Mouse (Mus musculus) right cerebral cortex, postnatal 14 days (tissue): ENCODE results near the gene Mpc1.
"Not testable (repeated sequence)": the region's sequence is repeated elsewhere in the genome, so short reads cannot be mapped to it uniquely, and the experiment has no call there.

Experiments used
- DNase-seq: peaks from one replicate; pipeline ENCODE4 v3.0.0; 2022

The Mpc1 gene

DNA sequence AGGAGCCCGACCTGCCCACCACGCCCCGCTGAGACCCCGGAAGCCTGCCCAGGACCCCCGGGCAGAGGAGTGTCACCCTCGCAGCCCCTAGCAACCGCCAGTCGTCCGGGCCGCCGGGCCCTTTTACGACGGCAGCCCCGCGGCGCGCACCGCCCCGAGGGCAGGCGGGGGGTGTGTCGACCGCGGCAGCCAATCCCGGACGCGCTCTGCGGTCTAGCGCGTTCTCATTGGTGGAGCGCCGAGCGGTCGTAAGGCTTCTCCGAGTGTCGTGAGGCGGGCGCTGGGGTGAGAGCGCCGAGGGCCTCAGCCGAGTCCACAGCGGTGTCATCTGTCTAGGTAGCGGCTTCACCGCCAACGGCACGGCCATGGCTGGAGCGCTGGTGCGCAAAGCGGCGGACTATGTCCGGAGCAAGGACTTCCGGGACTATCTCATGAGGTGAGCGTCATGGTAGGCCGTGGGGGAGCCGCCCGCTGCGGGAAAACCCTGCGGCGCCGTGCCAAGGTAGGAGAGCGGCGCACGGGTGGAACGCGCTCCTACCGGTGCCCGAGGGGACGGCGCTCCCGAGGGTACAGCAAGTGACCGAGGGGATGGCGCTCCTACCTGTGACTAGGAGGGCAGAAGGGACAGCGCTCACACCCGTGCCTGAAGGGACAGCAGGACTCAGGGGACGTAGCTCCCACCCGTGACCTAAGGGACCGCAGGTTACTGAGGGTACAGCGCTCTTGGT lies 986 bp downstream of the Mpc1 start:
- peak; percentile 97 for DNase-seq

DNA sequence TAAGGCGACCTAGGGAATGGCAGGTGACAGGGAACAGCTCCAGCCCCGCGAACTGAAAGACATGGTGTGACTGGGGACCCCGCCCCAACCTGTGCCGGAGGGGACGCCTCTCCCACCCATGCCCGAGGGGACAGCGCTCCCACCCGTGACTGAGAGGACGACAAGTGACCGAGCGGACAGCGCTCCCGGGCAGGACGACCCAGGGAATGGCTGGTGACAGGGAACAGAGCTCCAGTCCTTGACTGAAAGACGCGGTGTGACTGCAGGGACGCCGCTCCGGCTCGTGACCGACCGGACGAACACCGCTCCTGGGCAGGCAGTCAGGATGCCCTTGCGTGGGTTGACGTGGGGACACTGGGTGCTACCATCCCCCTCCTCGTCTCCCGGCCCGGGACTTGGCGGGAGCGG lies 1.6 kb downstream of the Mpc1 start:
- DNase-seq: peak; percentile 31

DNA sequence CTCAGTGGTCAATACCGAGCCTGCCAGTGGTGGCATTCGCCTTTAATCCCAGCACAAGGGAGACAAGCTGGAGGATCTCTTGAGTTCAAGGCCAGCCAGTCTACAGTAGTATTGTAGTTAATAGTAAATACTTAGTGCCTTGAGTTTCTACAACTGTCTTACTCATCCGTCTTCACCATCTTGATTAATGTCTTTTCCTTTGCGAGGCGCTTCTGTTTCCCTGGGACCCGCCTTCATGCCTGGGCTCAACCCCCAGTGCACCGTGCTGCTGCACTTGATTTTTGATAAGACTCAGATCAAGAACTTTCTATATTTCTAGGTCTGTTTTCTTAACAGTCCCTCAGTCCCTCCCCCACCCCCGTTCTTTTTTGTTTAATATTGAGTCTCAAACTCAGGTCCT lies 2.4 kb downstream of the Mpc1 start:
- DNase-seq: no peak

DNA sequence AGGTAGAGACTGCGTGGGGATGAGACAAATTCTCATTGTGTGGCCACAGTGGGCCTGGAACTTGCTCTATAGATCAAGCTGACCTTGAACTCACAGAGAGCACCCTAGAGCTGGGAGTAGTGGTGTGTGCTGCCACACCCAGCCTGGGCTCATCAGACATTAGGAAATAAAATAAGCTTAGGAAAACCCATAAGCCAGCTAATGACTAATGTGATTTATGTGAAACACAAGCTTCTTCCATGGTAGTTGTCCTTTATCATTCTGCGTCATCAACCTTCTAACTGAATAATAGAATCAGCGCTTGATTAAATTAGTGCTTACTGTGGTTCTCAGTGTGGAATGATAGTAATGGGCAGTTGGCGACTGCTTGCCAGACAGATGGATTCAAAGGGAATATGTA lies 4.3 kb downstream of the Mpc1 start:
- DNase-seq: no peak

DNA sequence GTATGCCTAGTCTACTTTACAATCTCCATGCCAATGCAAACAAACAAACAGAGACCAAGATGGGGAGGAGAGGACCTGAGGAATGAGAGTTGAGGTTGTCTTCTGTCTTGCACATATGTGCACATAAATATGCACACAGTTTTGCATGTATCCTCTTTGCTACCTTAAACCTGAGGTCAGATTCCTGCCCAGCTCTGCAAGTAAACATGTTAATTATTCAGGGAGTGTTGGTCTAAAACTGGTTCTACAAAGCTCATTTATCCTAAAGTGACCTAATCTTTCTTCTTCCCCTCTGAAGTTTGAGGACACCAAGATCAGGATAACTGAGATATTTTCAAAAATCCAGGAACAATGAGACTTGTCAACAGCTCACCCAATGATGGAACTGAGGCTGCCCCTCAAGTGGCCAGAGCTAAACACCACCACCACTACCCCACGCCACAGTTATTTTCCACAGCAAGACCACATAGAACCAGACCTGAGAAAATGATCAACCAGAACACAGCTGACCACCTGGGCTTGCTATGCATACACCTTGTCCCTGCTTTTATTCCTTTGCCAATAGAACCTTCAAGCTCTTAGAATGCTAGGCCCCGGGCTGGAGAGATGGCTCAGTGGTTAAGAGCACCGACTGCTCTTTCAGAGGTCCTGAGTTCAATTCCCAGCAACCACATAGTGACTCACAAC lies 7.4 kb downstream of the Mpc1 start:
- DNase-seq: no peak

DNA sequence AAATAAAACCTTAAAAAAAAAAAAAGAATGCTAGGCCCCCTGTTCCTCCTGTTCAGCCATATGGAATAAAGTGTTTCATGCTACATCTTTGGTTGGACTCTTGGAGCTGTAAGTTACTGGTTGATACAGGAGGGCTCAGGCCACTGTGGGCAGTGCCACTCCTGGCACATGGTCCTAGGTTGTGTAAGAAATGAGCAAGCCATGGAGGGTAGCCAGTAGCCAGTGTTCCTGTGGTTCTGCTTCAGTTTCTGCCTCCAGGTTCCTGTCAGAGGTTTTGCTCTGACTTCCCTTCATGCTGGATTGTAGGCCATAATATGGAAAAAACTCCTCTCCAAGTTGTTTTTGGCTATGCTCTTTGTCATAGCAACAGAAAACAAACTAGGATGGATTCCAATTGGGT lies 8.0 kb downstream of the Mpc1 start:
- no peak for DNase-seq

DNA sequence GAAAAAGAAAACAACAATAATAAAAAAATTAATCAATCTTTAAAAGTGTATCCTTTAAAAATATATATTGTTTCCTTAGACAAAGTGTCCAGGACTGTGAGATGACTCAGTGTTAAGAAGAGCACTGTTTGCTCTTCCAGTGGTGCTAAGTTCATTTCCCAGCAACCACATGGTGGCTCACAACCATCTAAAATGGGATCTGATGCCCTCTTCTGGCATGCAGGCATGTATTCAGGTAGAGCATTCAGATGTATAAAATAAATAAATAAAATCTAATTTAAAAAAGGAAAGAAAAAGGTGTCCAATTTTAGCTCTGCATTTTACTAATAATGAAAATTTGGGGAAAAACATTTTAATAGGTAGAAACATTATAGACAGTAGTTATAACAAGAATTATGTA lies 13.1 kb downstream of the Mpc1 start:
- DNase-seq: no peak

DNA sequence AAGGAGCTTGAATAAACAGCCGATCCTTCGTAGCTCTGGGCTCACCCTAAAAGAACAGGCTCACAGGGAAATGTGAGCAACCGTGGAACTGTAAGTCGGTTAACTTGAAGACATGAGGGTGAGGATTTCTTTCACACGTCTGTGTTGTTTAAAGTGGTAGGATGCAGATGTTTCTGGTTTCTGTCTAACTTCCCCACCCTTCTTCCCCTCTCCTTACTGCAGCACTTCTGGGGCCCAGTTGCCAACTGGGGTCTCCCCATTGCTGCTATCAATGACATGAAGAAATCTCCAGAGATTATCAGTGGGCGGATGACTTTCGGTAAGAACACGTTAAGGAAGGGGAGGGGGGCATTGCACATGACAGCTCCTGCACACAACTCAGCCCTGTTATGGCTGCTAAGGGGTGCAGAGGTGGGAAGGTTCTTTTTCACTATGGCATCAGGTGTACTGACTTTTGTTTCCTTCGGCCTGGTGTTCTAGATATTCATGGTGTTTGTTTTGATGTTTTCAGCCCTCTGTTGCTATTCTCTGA lies 13.7 kb downstream of the Mpc1 start:
- DNase-seq: no peak

DNA sequence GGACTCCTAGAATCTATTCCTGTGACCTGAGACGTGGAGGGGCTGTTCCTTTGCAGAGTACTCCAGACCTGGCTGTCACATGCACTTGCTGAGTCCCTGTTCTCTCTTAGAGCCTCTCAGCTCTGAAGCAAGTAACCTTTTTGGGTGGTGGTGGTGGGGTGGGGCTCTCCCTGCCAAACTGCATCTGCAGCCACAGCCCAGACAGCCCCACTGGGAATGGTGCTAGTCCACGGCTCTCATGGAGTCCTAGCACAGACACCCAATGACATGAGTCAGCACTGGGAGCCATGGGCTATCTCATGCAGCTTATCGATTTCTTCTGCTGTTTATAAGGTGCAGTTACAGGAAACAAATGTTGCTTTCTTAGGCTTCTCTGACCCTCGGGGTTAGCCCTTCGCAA lies 15.0 kb downstream of the Mpc1 start:
- no peak for DNase-seq

DNA sequence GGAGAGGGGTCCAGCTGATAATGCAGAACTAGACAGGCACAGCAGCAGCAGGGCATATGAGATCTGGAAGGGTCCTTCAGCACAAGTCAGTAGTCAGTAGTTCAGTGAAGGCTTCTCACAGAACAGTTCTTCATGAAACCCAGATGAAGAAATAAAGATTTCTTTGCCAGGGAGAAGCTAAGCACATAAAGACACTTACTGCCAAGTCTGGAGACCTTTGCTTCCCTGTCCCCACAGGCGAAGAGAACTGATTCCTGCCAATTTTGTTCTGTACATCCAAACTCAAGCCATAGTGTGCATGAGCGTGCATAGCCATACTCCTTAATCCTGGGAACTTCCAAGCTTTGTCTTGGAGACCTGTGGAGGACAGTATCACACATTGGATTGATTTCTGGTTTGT lies 15.6 kb downstream of the Mpc1 start:
- no peak for DNase-seq

DNA sequence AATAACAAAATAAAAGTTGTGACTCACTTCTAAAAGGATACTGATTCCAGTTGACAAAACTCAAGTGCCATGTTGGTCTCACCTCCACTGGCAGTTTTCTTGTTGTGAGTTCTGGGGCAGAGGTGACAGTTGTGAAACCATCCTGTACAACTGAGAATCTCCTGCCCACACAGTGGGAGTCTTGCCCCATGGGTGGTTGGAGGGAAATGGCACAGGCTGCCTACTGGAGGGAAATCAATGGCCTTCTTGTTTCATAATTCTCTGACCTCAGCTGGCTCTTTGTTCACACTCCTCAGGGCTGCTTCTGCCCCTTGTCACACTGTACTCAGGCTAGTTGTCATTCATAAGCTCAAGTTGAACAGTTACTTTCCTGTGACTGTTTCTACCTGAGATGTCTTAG lies 16.8 kb downstream of the Mpc1 start:
- DNase-seq: no peak

DNA sequence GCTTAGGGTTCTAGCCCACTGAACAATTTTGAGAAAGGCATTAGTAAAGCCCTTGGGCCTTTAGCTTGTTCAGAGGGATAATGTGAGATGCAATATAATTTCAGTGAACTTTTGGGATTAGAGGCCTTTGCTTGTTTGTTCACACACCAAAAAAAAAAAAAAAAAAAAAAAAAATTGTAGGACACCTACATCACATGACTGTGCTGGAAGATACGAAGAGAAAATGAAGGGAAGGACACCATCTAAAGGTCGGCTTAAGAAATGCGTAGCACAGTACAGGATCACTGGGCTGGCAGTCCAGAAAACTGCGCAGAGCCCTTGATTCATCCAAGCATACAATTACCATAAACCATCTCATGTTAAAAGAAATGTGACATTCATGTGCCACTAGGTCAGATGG lies 18.8 kb downstream of the Mpc1 start:
- no peak for DNase-seq

DNA sequence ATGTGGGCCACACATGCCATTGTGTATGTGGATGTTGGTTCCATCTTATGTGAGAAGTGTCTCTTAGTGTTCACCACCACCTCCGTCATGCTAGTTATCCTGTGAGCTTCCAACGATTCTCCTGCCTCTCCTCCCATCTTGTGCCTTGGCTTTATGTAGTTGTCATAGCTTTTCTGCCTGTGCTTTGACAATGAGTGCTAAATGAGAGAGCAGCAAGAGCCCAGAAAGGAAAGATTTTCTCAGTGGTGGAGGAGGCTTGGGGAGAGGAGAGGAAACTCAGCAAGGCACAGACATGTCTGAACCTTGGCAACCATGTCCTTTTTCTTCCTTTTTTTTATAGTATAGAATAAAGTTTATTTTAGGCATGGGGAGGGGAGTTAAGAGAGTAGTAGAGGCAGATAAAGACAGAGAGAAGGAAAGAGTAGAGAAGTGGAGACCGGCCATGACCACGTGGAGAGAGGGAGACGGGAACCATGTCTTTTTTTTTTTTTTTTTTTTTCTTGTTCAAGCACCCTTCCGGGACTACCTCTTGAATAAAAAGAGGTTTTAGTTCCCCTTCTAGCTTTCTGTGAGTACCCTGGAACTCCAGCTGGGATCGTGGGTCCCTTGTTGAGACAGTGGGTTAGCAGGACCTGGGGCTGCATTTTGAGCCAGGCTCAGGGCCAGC lies 20.2 kb downstream of the Mpc1 start:
- no peak for DNase-seq

DNA sequence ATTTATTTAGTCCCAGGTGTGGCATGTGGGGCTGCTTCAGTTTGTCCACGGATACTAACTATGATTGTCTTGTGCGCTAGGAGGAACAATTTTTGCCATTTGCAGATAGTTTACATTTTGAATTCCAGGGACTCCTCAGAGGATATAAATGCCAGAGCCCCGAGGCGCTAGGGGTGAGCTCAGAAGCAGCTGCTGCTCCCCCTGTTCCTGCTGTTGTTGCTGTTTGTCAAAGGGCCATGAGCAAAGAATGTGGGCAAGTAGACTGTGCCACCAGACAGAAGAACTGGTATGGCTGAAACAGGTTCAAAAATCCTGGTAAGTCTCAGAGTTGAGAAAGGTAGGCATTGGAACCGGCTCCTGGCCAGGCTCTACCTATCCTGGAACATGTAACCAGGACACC lies 21.0 kb downstream of the Mpc1 start:
- no peak for DNase-seq

DNA sequence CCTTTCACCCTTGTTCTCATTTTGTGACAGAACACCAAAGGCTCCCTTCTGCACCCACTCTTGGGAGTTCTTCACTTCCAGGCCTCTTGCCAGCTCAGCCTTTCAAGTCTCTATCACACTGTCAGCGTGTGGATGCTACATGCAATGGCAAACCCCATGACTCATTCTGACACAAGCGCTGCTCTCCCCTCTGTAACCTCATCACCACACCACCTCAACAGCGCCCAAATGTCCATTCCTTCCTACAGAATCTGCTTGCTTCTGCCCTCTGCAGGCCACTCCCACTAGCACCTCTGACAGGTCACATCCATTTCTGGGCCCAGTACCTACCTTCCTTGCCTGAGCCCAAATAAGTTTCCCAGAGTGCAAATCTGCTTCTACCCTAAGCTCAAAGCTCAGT lies 23.1 kb downstream of the Mpc1 start:
- DNase-seq: no peak

DNA sequence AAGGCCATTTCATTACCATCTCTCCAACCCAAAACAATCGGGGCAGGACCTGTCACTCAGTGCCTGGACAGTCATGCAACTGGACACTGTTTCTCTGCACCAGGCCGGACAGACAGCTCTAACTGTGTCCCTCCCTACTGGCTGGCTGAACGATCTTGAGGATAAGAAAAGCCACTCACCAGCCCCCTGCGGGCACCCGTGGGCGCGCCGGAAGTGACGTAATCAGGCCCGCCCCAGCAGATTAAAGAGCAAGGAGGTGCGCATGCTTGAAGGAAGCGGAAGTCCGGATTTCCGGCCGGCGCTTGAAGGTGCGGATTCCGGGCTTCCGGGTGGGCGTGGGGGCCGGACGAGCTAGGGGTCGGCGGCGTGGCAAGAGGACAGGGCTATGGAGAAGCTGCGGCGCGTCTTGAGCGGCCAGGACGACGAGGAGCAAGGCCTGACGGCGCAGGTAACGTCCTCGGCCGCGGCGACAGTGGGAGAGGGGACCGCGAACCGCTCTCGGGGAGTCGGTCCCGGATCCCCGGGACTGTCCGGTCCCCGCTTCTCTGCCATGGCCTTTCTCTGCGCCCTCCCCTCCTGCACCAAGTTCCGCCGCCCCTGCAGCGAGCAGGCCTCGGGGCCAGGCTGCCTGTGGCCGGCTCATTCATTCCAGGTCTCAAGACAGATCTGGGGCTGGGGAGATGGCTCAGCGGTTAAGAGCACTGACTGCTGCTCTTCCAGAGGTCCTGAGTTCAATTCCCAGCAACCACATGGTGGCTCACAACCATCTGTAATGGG lies 28.3 kb downstream of the Mpc1 start, which contains the start of gene Sft2d1:
Sft2d1 (plus strand) TSS at position 265 of the 777 bp plus-strand sequence.
- peak; percentile 97 for DNase-seq

DNA sequence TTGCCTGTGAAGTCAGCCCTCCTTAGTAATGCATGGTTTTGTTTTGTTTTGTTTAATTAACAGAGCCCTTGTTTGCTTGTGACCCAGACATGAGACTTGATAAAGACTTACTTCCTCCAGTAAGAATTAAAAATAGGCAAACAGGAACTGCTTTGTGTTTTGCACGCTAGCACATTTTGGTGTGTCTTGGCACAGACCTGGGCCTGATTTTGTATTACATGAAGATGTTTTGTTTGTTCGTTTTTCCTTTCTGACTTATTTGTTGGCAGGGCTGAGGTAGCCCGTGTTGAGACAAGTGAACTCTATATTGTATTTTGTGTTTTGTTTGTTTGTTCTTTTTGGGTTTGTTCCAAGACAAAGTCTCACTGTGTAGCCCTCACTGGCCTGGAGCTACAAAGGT lies 29.0 kb downstream of the Mpc1 start:
- no peak for DNase-seq

DNA sequence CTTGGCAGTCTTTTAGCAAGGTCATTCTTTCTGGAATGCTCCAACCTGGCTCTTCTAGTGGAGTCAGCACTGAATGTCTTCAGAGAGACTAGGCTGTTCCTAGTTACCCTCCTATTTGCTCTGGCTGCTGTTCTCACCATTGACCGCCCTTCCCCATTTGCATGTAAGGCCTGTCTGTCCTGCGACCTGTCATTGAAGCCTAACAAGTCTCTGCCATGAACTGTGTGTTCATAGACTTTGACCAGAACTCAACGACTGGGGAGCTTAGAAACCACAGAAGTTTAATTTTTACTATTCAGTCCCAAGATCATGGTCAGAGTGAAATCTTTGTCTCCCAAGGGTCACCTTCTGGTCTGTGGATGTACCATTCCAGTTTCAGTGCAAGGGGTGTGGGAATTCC lies 31.3 kb downstream of the Mpc1 start:
- DNase-seq: no peak

DNA sequence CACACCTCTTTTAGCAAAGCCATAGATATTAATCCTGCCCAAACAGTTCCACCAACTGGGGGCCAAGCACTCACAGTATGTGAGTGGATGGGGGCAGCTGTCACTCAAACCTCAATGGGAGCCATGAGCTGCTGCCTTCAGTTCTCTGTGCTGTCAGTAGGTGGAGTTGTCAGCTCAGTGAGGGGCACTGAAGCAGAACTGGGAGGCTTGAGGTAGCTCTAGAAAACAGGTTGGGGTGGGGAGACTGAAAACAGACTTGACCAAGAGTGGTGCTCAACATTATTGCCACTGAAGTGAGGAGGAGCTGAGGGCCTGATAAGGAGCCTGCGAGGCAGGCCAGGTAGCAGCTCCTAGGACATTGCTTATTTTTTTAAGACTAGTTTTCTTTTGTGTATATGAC lies 33.5 kb downstream of the Mpc1 start:
- no peak for DNase-seq

DNA sequence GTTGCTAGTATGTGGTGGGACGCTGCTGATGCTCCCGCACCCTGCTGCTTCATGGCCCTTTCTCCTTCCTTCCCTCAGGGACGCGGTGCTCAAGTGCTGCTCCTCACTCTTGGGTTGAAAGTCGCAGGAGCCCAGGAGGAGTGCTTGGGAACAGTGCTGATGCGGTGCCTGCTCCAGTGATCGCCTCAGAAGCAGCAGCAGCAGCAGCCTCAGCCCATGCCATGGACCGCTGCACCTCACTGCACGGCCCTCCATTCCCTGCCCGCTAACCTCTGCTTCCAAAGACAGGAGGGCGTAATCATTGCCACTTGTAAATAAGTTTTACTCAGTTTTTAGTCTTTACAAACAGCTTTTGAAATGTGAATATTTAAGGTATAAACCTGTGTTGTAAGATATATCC lies 44.2 kb downstream of the Mpc1 start:
- DNase-seq: not testable (repeated sequence)

DNA sequence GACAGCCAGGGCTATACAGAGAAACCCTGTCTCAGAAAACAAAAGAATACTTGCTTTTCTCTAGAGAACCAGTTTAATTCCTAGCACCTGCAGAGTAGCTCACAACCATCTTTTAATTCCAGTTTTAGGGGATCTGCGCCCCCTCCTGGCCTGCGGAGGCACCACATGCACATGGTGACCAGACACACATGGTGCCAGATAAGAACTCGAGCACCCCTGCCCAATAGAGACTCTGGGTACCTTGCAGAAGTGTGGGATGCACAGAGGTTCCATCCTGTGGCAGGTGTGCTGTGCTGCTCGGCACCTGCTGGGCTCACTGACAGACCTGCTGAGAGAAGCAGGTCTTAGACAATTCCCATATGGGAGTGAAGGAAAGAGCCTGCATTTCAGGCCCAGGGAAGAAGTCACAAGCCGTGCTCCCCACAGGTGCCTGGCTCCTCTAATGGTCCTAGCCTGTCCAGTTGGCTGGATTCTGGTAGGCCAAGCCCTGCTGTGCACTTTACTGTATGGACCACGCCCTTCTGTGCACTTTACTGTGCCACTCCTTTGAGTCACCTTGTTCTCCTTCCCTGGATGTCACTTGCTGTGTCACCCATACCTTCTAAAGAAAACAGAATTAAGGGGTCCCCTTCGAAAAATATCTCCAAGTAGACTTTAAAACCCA lies 45.9 kb downstream of the Mpc1 start:
- no peak for DNase-seq

DNA sequence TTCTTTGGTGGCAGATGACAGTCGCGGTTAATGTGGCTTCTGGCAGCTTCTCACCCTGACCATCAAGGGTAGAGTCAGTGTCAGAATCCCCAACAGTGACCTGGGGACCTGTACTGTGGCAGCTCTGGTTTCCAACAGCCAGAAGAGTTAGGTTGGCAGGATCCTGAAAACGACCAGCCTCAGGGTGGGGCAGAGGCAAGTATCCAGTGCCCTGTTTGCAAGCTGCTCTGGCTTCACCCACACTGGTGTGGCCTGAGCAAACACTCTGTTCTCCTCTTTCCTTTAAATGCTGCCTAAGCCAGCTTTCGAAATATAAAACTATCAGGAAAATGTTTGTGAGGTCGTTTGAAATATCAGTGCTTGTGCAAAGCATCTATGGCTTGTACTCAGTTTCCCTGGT lies 47.9 kb downstream of the Mpc1 start:
- no peak for DNase-seq

DNA sequence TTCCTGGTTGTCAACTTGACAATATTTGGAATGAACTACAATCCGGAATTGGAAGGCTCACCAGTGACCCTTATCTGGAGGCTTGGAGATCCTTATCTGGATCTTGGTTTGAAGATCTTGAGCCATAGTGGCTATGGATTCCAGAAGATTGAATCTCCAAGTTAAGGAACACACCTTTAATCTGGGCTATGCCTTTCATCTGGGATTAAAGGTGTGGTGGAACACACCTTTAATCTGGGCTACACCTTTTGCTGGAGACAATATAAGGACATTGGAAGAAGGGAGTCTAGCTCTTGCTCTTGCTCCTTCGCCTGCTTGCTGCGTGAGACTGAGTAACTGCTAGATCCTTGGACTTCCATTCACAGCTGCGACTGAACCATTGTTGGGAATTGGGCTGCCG lies 54.5 kb downstream of the Mpc1 start, which contains the start of gene Prr18:
Prr18 (plus strand) TSS at position 301 of the 400 bp plus-strand sequence.
- DNase-seq: not testable (repeated sequence)
